Mouse (Mus musculus) neural tube, embryonic 11.5 days (tissue): ENCODE data around the gene Hcn2. TPM values are rescaled to one million over a fixed set of nuclear protein-coding genes. Genes with fewer than 3 reads are reported as not detected.

Experiments
- ATAC-seq: fragments of 200-750 bp; cut with Nextera tagmentation; 2 replicates; pipeline ENCODE4 v1.8.0; 2017; ENCODE audit warnings: moderate number of reproducible peaks, mild to moderate bottlenecking, moderate TSS enrichment, moderate library complexity; ENCODE audit not compliant: insufficient read depth, low FRiP score, low TSS enrichment
- DNase-seq: peaks from one replicate; pipeline ENCODE4 v3.0.0-alpha.2; 2015; ENCODE audit warnings: low spot score
- H3K27ac ChIP-seq: fragments of 300-500 bp; sonication (generic); 2 replicates; pipeline ENCODE4 v1.5.1; 2014; ENCODE audit warnings: low read depth, mild to moderate bottlenecking, low read length
- H3K27me3 ChIP-seq: fragments of 300-500 bp; sonication (generic); 2 replicates; pipeline ENCODE4 v1.6.1; 2014; ENCODE audit warnings: mild to moderate bottlenecking, low read length, mixed read lengths; ENCODE audit not compliant: control insufficient read depth, insufficient read depth
- H3K36me3 ChIP-seq: fragments of 300-500 bp; sonication (generic); 2 replicates; pipeline ENCODE4 v1.6.1; 2014; ENCODE audit warnings: mild to moderate bottlenecking, low read length, moderate library complexity, mixed read lengths; ENCODE audit not compliant: control insufficient read depth, insufficient read depth
- H3K4me1 ChIP-seq: fragments of 300-500 bp; sonication (generic); 2 replicates; pipeline ENCODE4 v1.6.1; 2014; ENCODE audit warnings: low read length, mixed read lengths; ENCODE audit not compliant: control insufficient read depth, insufficient read depth
- H3K4me2 ChIP-seq: fragments of 300-500 bp; sonication (generic); 2 replicates; pipeline ENCODE4 v1.6.1; 2014; ENCODE audit warnings: low read depth, mild to moderate bottlenecking, moderate library complexity
- H3K4me3 ChIP-seq: fragments of 300-500 bp; sonication (generic); 2 replicates; pipeline ENCODE4 v1.5.1; 2014; ENCODE audit warnings: low read depth, low read length
- H3K9ac ChIP-seq: fragments of 300-500 bp; sonication (generic); 2 replicates; pipeline ENCODE4 v1.6.1; 2014; ENCODE audit warnings: mild to moderate bottlenecking, low read length
- H3K9me3 ChIP-seq: fragments of 300-500 bp; sonication (generic); 2 replicates; pipeline ENCODE4 v1.6.1; 2016; ENCODE audit warnings: low read length; ENCODE audit not compliant: control insufficient read depth
- WGBS: fragments of 180-500 bp; shearing (Covaris S2); extraction: QIAGEN DNeasy Blood & Tissue Kit; methylation state at CpG from one replicate; pipeline ENCODE4 v1.1.7; 2014; 5-methylcytosine and 5-hydroxymethylcytosine counted together
- polyA plus RNA-seq: library from polyadenylated mRNA; unstranded; fragments of >200 nt; fragmentation: Nextera tagmentation; extraction: Ambion mirVana; gene quantifications from 2 replicates; pipeline ENCODE4 v1.2.1, GENCODE M21; 2014

Hcn2 gene
- 0.28 and 0.57 TPM in 2 replicates for polyA plus RNA-seq

GRCm38 (mm10) chr10:79716254-79716987 lies at the start of gene Hcn2:
Gene Hcn2 (plus strand): TSS chr10:79716634.
- Histone ChIP-seq H3K27me3 (peaks cover 42% of the 10 kb centered on the region), H3K4me1 (peaks cover 7% of the 10 kb centered on the region), H3K9ac (peak within 1 kb of the TSS; percentile 58), H3K27ac (no peak within 1 kb of the TSS), H3K9me3 (no peaks in the 10 kb centered on the region), H3K36me3 (no peaks in the 10 kb centered on the region), H3K4me3 (peak within 1 kb of the TSS; percentile 58), H3K4me2 (peak within 1 kb of the TSS; percentile 89)
- 2% methylated on average over 50 of the region's 91 CpGs for WGBS
- peak; percentile 46; the same call in 1 of the 2 replicates for ATAC-seq
- DNase-seq = peak; percentile 30

- no peak for ATAC-seq
- Histone ChIP-seq H3K4me1 (peaks cover 16% of the 10 kb centered on the region), H3K9me3 (no peaks in the 10 kb centered on the region), H3K4me2 (no peak overlapping the region), H3K36me3 (no peaks in the 10 kb centered on the region), H3K4me3 (no peak overlapping the region; the same call in 1 of the 2 replicates), H3K9ac (no peak overlapping the region), H3K27ac (no peak overlapping the region), H3K27me3 (no peaks in the 10 kb centered on the region)
- WGBS = 76% methylated on average over 5 of the region's 5 CpGs
- no peak for DNase-seq
Observed at GRCm38 (mm10) chr10:79668076-79668475, 48.4 kb upstream of the Hcn2 start.

GRCm38 (mm10) chr10:79668771-79669575 lies 47.5 kb upstream of the Hcn2 start, which contains the start of gene Tpgs1:
Gene Tpgs1 (plus strand): TSS chr10:79669369.
- no peaks in the 10 kb centered on the region for H3K27me3 ChIP-seq
- H3K4me1 ChIP-seq = peaks cover 16% of the 10 kb centered on the region
- peak within 1 kb of the TSS; percentile 66 for H3K4me2 ChIP-seq
- DNase-seq (peak; percentile 92), ATAC-seq (peak; percentile 70)
- H3K36me3 ChIP-seq = no peaks in the 10 kb centered on the region
- peak within 1 kb of the TSS; percentile 89 for H3K27ac ChIP-seq
- H3K9ac ChIP-seq = peak within 1 kb of the TSS; percentile 89
- no peaks in the 10 kb centered on the region for H3K9me3 ChIP-seq
- WGBS = under 1% methylated on average over 45 of the region's 45 CpGs
- H3K4me3 ChIP-seq = peak within 1 kb of the TSS; percentile 75

- Histone ChIP-seq H3K4me2 (peak overlapping the region; percentile 66), H3K9ac (peak overlapping the region; percentile 89), H3K9me3 (no peaks in the 10 kb centered on the region), H3K4me1 (peaks cover 16% of the 10 kb centered on the region), H3K27ac (peak overlapping the region; percentile 89), H3K36me3 (no peaks in the 10 kb centered on the region), H3K27me3 (no peaks in the 10 kb centered on the region), H3K4me3 (peak overlapping the region; percentile 75)
- WGBS = under 1% methylated on average over 47 of the region's 47 CpGs
- DNase-seq (peak; percentile 89), ATAC-seq (peak; percentile 67)
Observed at GRCm38 (mm10) chr10:79669576-79670057, 46.8 kb upstream of the Hcn2 start.

- Histone ChIP-seq H3K9ac (peak overlapping the region; percentile 89), H3K4me2 (peak overlapping the region; percentile 66), H3K4me1 (peaks cover 16% of the 10 kb centered on the region), H3K27me3 (no peaks in the 10 kb centered on the region), H3K27ac (0 out of 2 replicates have a peak overlapping the region, but pooled peaks have one; percentile 89), H3K36me3 (no peaks in the 10 kb centered on the region), H3K9me3 (no peaks in the 10 kb centered on the region), H3K4me3 (peak overlapping the region; percentile 75)
- peak; percentile 8; the same call in 1 of the 2 replicates for ATAC-seq
- 28% methylated on average over 15 of the region's 15 CpGs for WGBS
- DNase-seq = no peak
Observed at GRCm38 (mm10) chr10:79670071-79670888, 46.2 kb upstream of the Hcn2 start.

GRCm38 (mm10) chr10:79671396-79672087 lies 44.9 kb upstream of the Hcn2 start:
- H3K4me1 ChIP-seq = peaks cover 16% of the 10 kb centered on the region
- H3K36me3 ChIP-seq = peaks cover 3% of the 10 kb centered on the region; the same call in 1 of the 2 replicates
- no peaks in the 10 kb centered on the region for H3K27me3 ChIP-seq
- ATAC-seq (no peak), DNase-seq (no peak)
- no peak overlapping the region; the same call in 1 of the 2 replicates for H3K9ac ChIP-seq
- H3K4me3 ChIP-seq = no peak overlapping the region
- H3K4me2 ChIP-seq = 0 out of 2 replicates have a peak overlapping the region, but pooled peaks have one; percentile 66
- no peaks in the 10 kb centered on the region for H3K9me3 ChIP-seq
- no peak overlapping the region for H3K27ac ChIP-seq
- WGBS = 39% methylated on average over 6 of the region's 6 CpGs

- no peak for DNase-seq
- no peak overlapping the region for H3K4me2 ChIP-seq
- no peaks in the 10 kb centered on the region for H3K27me3 ChIP-seq
- peaks cover 16% of the 10 kb centered on the region for H3K4me1 ChIP-seq
- no peak for ATAC-seq
- peaks cover 3% of the 10 kb centered on the region; the same call in 1 of the 2 replicates for H3K36me3 ChIP-seq
- 62% methylated on average over 3 of the region's 3 CpGs for WGBS
- no peak overlapping the region for H3K4me3 ChIP-seq
- no peaks in the 10 kb centered on the region for H3K9me3 ChIP-seq
- no peak overlapping the region for H3K27ac ChIP-seq
- no peak overlapping the region for H3K9ac ChIP-seq
Observed at GRCm38 (mm10) chr10:79672088-79672455, 44.4 kb upstream of the Hcn2 start.
